Mouse (Mus musculus): ENCODE data around the gene Iqcc.

The Iqcc gene

GRCm38 (mm10) chr4:129618786-129619691 lies at the start of gene Iqcc:
Iqcc (minus strand) TSS chr4:129619099.
- DNase-seq, result peak; percentile 93

- DNase-seq, result no peak
Observed at GRCm38 (mm10) chr4:129662255-129662813, 43.4 kb upstream of the Iqcc start.

- DNase-seq, result no peak
Observed at GRCm38 (mm10) chr4:129661584-129661983, 42.7 kb upstream of the Iqcc start.

DNA sequence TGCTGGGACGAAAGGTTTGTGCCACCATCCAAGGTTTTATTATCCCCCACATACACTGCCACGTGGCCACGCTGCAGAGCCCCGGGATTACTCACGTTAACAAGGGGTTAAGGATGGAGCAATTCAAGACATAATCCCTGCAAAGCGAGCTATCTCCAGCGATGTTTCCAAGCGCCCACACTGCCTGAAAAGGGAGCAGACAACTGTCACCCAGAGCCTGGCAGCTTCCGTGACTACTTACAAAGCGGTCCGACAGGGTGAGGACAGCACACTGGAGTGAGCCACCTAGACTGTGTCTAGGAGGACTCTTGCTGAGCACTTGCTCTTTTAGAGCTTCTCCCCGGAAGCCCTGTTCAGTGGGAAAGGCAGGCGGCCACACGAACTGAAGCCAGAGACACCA lies 35.9 kb upstream of the Iqcc start:
- no peak for DNase-seq

- no peak for DNase-seq
Observed at GRCm38 (mm10) chr4:129650359-129650758, 31.5 kb upstream of the Iqcc start.

DNA sequence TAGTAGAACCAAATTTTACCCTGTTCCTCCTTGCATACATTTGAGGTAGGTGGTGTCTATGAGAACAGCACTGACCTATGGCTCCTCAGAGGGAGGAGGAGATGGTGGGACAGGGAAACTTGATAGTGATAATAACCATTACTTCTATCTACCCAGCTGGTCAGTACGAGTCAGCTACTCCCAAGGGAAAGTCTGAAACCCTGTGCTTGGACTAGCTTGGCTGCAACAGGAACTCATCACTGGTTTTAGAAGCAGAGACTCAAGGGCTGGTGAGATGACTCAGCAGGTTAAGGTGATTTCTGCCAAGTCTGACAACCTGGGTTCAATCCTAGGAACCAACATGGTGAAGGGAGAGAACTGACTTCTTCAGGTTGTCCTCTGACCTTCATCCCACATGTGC lies 29.8 kb upstream of the Iqcc start:
- DNase-seq, result no peak

DNA sequence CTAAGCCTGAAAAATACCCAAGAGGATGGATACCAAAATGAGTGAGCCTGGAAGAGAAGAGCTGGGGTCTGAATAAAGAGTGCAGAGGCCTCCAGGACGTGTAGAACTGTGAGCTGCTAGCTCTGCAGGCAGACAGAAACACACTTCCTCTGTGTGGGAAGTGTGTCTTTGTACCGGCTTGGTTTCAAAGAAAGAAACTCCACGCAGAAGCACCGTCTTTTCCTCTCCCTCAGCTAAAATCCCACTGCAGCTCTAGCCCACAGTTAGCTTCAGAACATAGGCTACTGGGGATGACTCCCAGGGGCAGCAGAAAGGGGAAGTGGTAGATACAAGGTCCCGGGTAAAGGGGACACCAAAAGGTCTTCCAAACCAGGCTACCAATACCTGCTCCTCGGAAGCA lies 26.3 kb upstream of the Iqcc start:
- DNase-seq, result no peak

- DNase-seq, result no peak
Observed at GRCm38 (mm10) chr4:129641756-129642155, 22.9 kb upstream of the Iqcc start.

- peak; percentile 99 for DNase-seq
Observed at GRCm38 (mm10) chr4:129640638-129641467, 22.0 kb upstream of the Iqcc start, which contains the start of gene Txlna. Txlna (minus strand) TSS chr4:129641065.

- no peak for DNase-seq
Observed at GRCm38 (mm10) chr4:129640101-129640637, 21.3 kb upstream of the Iqcc start.

DNA sequence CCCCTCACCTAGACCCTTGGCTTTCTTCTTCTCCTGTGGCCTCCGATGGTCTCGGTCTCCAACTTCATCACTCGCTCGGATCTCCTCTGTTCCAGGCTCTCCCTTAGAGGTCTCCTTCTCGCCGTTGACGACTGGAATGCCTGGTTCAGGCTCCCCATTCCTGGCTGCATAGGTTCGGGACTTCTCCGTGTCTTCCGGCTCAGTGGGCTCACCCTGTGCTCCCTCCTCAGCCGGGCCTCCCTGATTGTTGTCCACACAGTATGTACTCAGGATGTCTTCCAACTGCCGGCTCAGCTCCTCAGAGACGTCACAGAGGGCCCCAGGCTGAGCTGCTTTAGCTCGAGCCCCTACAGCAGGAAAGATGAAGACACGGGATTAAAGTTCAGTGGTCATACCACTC lies 20.3 kb upstream of the Iqcc start:
- no peak for DNase-seq

- DNase-seq, result no peak
Observed at GRCm38 (mm10) chr4:129633852-129634251, 15.0 kb upstream of the Iqcc start.

DNA sequence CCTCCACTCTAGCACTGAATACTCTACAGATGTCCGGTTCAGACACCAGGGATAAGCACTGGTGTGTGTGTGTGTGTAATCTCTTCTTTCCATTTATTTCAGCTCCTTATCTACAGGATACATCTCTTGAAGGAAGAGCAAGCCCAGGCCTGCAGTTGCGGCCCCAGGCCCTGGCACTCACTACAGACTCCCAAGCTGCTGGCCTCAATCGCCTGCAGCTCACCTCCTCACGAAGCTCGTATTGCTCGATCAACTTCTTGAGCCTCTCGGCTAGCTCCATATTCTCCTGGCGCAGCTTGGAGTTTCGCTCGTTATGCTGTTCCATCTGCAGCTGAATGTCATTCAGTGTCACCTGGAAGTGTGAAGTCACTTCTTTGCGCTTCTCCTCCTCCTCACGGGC lies 13.0 kb upstream of the Iqcc start:
- no peak for DNase-seq

GRCm38 (mm10) chr4:129630944-129631343 lies 12.0 kb upstream of the Iqcc start:
- no peak for DNase-seq

DNA sequence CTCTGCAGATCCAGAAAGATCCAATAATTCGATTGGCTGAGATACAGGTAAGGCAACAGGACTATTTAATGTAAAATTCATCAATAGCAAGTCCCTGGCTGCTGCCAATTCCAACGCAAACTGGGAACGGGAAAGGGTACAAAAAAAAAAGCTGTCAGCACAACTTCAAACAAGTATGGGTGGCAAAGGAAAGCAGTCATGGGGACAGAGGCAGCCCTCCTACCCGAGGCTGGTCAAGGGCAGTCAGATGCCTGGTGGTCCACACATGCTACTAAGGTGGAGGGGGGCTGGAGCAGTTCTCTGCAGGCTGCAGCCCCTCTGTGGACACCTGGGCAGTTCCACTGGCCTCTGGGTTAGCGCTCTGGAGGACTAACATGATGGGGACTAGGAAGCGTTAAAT lies 7.1 kb upstream of the Iqcc start:
- DNase-seq, result no peak

- no peak for DNase-seq
Observed at GRCm38 (mm10) chr4:129625496-129625895, 6.6 kb upstream of the Iqcc start.

DNA sequence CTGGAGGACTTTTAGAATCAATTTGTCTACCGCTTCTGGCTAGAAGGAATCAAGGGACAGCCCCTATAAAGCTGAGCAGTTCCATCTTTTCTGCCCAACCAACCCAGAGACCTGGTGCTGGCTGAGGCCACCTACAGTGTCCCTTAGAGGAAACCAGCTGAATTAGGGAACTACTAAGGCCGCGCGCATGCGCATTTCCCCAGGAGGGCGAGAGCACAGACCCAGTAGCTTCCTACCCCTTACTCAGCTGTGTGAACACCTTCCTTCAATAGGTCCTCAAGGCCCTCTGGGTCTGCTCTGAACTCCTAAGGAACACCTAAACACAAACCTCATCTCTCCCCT lies 6.1 kb upstream of the Iqcc start:
- peak; percentile 59 for DNase-seq

DNA sequence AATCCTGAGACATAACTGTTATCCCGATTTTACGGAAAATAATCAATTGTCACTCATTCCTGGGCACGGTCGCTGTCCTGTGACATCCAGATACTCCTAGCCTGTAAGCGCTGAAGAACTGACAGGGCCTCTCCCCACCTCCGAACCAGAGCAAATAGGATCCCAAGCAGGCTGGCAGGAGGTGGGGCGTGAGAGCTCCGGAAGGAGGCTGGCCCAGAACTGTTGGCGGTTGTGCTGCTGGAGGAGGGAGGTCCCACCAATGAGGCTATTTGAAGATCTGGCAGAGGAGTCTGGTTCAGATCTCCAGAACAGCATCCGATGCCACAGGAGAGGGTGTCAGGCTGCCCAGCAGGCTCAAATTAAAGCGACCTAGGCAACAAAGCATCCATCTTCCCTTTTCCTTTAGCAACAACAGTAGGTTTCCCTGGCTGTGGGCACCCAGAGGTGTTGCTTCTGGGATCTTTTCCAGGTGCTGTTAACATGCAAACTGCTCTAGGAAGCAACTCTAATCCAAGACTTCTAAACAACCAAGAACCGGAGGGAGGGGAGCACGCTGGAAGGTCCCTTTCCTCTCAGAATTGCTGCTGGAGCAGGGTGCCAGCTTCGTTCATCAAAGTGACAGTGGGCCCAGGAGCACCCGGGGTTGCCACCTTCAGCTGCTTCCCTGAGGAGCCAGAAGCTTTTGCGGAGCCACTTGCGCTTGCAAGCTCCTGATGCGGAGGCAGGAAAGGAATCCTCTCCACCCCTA lies 5.6 kb upstream of the Iqcc start:
- DNase-seq, result peak; percentile 74

- peak; percentile 57 for DNase-seq
Observed at GRCm38 (mm10) chr4:129623681-129624091, 4.8 kb upstream of the Iqcc start, which contains the start of gene Ccdc28b. Ccdc28b (minus strand) TSS chr4:129623947.

DNA sequence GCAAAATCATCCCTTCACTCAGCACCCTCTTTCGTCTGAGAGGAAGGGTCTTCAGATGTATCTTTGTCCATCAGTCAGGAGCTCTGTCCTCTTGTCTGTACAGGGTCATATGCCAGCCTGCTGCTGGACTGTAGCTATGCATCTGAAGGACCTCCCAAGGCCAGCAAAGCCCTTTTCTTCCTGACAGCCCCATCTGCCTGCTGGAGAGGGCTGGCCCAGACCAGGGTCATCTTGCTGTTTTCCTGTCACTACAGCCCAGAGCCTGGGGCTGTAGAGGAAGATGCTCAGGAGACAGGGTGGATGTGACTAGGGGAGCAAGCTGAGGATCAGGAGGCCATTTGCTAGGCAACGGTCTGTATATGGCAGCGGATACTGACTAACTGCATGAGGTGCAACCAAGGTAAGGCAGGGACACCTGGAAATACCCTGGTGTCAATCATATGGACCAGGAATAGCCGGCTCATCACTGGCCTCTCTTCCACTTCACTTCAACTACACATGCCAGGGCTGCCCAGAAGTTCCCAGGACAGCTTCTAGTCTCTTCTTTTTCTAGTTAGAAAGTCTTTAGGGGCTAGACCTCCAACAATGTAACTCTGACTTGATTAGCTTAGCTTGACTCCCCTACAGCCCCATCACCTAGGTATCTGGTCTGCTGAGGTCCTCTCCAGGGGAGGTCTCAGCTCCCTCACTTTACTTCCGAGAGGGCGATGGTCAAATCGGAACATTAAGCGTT lies 4.1 kb upstream of the Iqcc start:
- no peak for DNase-seq

DNA sequence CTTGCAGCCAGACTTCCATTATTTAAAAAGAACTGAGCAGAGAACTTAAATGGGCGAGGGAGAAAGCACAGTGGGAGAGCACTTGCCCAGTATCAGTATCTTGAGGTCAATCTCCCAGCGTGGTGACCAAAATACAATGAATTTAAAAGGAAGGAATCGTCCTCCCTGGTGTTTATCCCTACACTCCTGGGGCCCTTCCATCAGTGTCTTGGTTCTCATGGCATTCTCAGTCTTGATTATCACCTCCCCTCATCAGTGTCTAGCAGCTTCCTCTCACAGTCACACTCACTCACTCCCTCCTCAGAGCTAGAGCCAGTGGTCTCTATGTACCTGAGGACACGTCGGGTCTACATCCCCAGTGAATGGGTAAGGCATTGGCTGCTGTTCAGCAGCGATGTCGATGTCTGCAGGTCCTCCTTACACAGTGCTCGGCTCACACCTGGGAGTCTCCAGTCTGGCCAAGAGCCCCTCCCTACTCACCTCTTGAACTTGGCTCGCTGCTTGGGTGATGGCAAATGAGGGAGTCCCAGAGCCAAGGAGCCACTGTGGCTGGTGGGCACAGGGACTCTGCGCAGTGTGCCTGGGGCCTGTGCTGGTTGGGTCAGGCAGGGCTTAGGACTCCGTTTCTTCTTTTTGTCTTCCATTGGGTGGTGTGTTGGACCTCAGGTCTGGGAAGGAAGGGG lies 3.4 kb upstream of the Iqcc start:
- no peak for DNase-seq

Measured in right cerebral cortex, postnatal 4 days (tissue).